Mouse (Mus musculus): Measurements from ENCODE around the gene Catsperz.

GRCm38 (mm10) chr19:6931002-6931401 is 5.8 kb upstream of the Catsperz start:
- TF ChIP-seq POLR2A (IDR thresholded peaks at IDR 0.05; ENCODE audit: control insufficient read depth, extremely low read depth, insufficient read depth, low read length, poor library complexity) (no peak), CTCF (IDR thresholded peaks at IDR 0.05; ENCODE audit: borderline replicate concordance, control insufficient read depth, extremely low read depth, insufficient read depth, low read length, poor library complexity) (no peak)
